Mouse (Mus musculus): ENCODE data around the gene Snx27.

- TF ChIP-seq EP300 (IDR thresholded peaks at IDR 0.05) (no peak), CTCF (IDR thresholded peaks at IDR 0.05) (no peak)
Measured at GRCm38 (mm10) chr3:94459834-94460233, 122.7 kb downstream of the Snx27 start.

Measured in lung, postnatal 0 days (tissue).